Mouse (Mus musculus) kidney, postnatal 14 days (tissue): ENCODE measurements around the gene Tmem11.
"Not testable (repeated sequence)": the region's sequence is repeated elsewhere in the genome, so short reads cannot be mapped to it uniquely, and the experiment has no call there.

ENCODE experiments used
- DNase-seq: peaks from one replicate; pipeline ENCODE4 v3.0.0; 2022; ENCODE audit warnings: mixed read lengths

Tmem11 gene

DNA sequence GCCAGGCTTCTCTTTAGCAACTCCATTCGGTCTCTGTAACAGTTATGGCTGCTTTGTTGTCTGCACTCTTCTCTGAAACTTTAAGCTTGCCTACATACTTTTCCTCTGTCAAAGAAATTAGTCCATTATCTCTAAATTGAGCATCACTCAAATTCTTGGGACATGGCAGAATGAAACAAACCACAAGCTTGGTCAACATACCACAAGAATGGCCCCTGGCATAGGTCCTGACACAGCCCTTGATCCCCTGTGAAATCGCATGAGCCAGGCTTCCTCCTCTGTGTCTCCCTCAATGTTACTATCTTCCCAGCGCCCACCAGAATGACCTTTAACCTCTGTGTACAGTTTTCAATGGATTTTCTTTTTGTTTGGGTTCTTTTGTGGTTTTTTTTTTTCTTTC lies 3.3 kb upstream of the Tmem11 start:
- DNase-seq: no peak

DNA sequence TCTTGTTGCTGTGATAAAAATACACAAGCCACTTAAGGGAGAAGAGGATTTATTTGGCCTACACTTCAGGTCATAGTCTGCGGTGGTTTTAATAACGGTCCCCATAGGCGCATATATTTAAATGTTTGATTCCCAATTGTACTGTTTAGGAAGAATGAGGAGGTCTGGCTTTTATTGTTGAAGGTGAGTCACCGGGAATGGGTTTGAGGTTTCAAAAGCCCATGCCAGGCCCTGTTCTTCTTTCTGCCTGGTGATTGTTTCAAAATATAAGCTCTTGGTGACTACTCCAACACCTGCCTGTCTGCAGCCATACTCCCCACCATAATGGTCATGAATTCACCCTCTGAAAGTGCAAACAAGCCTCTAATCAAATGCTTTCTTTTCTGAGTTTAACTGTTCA lies 1.5 kb upstream of the Tmem11 start:
- no peak for DNase-seq

DNA sequence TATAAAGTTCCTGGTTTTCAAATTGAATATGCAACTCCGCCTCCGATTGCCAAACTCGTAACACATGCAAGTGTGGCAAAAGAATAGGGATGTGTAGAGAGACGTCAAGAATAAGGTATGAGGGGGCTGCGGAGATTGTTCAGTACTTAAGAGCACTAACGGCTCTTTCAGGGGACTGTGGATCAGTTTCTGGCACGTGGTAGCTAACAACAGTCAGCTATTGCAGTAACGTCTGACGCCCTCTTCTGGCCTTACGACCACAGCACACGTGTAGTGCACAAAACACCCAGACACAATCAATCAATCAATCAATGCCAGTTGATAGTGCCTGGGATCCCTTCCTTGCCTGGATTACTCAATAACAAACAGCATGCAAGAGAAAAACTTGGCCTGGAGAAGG lies 351 bp upstream of the Tmem11 start:
- DNase-seq: peak; percentile 63

DNA sequence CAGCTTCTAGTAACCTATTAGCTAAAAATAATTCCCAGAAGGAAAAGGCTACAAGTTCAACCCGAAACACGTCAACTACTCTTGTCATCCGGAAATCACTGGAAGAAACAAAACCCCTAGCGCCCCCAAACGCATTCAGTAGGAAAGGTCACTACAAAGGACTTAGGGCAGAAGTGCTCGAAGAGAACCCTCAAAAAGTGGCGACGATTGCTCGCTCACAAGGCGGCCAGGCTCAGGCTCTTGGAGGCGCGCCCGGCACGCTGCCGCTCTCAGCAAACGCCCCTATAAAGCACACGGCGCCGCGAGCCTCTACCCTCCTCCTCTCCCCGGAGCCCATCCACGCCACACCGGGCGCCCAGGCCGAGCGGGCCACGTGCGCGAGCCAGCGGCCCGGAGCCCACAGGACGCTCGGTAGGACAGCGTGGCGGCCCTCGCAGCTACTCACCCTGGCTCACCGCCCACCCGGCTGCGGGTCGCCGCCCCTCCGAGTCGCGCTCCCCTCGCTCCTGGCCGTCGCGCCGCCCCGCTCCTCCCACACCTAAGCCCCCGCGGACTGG lies 938 bp downstream of the Tmem11 start:
- DNase-seq: peak; percentile 74

DNA sequence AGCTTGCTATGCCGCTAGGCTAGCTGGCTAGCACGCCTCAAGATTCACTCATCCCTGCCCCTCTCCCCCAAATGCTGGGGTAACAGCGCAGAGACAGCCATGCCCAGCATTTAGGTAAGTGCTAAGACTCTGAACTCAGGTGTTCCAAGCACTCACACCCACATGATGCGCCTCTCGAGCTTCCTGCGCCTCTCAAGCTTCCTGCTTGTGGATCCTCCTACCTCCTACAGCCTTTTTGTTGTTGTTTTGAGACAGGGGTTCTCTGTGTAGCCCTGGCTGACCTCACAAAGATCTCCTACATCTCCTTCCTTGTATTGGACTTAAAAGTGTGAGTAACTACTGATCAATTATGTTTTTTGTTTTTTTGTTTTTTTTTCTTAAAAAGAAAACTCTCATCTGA lies 6.0 kb downstream of the Tmem11 start:
- DNase-seq: no peak

DNA sequence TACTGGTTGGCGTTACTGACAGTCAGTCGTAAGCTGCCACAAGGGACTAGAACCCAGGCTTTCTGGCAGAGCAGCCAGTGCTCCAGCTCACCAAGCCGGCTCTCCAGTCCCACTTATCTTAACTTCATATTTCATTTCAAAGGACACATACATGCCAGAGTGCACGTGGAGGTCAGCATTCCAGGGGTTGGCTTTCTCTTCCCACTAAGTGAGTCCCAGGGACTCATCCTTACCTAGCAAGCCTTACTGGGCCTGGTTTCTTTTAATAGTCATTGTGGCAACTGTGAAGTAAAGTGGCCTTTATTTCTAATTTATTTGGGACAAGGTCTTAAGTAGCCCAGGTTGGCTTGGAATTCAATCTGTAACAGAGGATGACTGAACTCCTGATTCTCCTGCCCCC lies 7.7 kb downstream of the Tmem11 start:
- DNase-seq: no peak

DNA sequence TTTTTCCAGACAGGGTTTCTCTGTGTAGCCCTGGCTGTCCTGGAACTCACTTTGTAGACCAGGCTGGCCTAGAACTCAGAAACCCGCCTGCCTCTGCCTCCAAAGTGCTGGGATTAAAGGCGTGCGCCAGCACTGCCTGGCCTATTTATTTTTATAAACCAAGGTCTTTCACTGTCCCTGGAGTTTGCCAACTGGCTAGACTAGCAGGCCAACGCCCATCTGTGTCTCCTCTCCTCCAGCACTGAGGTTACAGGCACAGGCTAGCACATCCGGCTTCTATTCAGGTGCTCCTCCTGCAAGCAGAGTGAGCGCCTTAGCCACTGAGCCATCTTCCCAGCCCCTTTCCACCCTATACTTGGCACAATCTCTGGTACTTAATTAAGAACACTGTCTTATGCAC lies 9.6 kb downstream of the Tmem11 start:
- DNase-seq: not testable (repeated sequence)

DNA sequence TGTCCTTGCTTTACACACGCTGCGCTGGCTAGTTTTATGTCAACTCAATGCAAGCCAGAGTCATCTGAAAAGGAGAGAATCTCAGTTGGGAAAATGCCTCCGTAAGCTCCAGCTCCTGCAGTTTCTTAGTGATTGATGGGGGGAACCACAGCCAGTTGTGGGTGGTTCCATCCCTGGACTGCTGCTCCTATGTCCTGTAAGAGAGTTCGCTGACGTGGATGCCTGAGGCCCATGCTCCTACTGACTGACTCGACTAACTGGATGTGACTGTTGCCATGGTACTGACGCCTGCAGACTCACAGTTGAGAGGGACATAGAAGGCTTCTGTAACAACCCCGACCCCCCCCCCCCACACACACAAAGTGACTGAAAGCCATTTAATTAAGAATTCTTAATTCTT lies 11.2 kb downstream of the Tmem11 start:
- peak; percentile 44 for DNase-seq

DNA sequence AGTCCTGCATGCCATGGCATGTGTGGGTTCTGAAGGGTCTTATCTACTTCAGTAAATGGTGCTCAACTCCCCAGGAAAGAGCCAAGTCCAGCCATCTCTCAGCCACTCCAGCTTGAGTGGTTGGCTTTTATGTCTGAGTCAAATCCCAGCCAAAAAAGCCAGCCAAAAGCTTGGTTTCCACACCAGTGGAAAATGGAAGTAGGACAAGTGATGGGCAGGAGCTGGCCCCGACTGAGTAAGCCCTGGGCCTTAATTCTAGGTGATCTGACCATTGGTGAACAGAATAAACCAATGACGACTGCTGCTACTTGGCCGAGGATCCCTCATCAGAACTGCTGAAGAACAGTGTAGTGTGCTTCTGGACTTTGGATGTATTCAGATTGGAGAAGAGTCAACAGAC lies 11.6 kb downstream of the Tmem11 start:
- no peak for DNase-seq

DNA sequence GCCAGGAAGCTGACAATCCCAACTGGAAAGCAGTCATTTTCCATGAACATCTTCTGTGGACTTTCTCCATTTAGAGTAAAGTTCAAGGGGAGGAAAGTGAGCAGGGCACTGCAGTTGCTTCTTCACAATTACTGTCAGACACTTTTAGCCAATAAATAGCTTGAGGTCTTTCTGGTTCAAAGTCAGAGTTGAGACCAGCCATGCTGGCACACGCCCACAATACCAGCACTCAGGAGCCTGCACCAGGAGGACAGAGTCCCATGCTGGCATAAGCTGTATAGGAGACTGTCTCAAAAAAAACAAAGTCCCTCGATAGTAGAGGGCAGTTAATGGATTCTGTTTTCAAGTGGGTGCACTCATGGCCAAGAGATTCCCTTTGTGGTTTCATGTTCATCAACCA lies 13.1 kb downstream of the Tmem11 start:
- DNase-seq: peak; percentile 60

DNA sequence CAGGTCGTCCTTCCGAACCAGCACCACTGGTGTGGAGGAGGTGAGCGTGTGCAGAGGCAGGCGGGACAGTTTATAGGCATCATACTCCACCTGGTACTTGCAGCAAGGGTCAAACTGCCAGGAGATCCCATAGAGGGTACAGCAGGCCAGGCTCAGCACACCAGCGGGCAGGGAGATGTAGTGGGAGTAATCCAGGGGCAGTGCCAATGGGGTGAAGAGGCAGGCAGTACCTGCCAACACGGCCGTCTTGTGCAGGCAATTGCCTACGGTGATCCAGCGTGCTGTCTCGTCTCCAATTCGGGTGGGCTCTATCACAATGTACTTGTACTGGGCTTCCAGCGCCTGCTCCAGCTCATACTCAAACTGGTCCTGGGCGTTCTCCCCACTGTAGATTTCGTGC lies 14.2 kb downstream of the Tmem11 start:
- no peak for DNase-seq

DNA sequence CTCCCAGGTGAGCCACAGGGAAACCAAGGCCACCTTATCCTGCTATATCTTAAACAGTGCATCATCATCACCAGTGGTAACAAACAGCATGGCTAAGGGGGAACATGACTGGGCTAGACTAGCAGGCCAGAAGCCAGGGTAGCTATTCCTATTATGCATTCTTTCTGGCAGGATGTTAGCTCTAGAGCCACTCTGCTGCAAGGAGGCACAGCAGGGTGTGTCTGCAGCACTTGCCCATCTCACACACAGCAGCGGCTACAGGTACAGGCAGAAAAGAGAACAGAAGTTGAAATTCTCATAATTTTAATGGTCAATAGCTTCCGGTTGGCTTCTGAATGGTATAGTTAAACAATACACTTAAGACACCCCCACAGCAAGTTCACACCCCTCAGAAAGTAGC lies 14.9 kb downstream of the Tmem11 start:
- no peak for DNase-seq

DNA sequence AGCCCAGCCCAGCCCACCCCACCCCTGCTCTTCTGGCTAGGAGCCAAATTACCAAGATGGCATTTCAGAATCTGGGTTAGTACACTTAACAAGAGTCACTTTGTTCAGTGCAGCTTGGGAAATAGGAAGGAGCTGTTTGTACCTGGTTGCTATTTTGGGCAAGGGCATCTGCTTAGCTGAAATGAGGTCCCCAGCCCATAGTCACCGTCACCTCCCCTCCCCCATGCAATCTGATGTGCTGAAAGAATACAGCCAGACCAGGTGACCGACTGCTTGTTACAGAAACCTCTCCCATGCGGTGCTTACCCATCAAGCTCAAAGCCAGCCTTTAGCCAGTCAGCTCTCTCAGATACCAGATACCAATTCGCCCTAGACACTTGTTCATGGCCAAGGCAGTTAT lies 15.9 kb downstream of the Tmem11 start:
- no peak for DNase-seq

DNA sequence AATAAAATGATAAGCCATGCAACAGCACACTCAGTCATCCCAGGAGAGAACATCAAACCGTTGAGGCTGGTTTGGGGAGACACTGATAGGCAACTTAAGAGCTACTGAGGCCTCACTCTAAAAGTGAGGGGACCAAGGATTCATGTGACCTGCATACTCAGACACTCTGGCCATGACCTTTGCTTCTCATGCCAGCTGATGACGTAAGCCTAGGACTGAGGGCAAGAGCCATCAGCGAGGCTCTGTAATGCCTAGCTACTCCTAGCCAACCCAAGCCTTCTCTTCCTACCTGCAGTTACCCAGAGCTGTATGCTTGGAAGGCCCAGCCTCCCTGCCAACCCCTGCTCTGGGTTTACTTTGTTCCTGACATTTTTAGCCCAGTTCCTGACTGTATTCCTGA lies 17.1 kb downstream of the Tmem11 start:
- no peak for DNase-seq

DNA sequence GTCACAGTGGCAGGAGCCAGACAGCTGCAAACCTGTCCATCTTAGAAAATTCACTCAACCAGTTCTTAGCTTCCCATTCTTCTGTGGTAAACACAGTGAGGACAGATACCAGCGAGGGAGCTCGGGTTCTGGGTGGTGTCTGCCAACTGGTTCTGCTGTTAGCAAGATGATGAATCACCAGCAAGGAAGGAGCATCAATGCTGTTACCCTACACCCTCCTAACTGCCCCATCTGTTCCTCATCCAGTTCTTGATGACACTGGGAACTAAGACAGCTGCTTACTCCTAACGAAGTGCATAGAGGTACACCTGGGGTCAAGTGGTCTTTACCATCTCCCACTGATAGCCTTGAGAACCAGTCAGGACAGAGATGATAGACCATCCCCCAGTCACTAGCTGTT lies 22.5 kb downstream of the Tmem11 start:
- no peak for DNase-seq

DNA sequence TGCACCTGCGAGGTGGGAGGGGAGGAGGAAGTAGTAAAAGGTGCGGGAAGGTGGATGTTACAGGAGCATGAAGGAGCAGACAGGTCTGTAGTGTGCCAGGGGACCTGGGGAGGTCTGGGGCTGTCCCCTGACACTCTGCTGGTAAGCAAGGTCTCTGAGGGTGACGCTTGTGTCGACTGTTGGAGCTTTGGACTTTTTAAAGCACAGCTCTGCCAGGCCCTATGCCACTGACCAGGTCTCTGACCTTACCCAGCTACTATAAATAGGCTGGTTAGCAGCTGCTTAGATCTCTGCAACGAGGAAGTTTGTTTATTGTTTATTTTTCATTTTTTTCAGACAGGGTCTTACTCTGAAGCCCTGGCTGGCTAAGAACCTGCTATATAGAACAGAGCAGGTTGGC lies 33.7 kb downstream of the Tmem11 start:
- no peak for DNase-seq

DNA sequence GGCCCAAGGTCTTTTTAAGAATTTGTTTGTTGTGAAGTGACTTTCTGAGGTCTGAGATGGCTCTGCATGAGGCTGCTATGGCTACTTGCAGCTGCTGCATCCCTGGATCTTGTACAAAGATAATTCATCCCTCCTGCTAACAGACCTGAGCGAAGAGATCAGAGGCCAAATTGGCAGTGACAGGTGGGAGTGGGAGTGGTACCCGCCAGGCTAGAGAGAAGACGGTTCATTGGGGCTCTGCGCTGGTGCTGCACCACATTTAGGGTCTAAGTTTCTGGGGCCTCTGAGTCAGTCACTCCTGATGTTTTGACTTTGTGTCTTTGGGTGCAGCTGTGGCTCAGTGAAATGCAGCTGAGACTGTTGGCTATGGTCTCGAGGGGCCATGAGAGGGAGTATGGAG lies 35.7 kb downstream of the Tmem11 start:
- no peak for DNase-seq

DNA sequence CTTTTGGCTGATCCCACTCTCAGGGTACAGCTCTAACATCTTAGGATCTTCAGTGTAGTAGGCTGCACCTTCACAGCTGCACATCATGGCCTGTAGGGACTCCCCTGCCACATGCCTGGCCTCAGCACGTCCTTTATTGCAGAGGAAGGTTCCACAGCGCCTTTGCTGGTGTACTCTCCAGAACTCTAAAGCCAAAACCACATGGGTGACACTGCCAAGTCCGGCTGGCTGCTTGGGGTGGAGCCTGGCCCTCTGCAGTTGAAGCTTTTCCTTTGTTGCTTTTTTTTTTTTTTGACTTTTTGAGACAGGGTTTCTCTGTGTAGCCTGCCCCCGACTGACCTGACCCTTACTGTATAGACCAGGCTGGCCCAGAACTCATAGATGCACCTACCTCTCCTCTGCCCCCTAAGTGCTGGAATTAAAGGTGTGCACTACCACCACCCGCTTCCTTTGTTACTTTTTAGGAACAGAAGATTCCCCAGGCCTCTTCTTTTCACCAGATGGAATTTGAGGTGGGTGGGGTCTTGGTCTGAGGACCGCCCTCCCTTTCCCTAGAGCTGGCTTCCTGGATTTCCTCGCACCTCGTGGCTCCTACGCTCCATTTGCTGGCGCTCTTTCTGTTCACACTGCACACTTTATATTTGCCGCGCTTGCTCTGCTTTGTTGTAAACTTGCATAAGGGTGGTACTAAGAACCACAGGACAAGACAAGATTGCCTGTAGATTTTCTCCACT lies 37.4 kb downstream of the Tmem11 start:
- no peak for DNase-seq

DNA sequence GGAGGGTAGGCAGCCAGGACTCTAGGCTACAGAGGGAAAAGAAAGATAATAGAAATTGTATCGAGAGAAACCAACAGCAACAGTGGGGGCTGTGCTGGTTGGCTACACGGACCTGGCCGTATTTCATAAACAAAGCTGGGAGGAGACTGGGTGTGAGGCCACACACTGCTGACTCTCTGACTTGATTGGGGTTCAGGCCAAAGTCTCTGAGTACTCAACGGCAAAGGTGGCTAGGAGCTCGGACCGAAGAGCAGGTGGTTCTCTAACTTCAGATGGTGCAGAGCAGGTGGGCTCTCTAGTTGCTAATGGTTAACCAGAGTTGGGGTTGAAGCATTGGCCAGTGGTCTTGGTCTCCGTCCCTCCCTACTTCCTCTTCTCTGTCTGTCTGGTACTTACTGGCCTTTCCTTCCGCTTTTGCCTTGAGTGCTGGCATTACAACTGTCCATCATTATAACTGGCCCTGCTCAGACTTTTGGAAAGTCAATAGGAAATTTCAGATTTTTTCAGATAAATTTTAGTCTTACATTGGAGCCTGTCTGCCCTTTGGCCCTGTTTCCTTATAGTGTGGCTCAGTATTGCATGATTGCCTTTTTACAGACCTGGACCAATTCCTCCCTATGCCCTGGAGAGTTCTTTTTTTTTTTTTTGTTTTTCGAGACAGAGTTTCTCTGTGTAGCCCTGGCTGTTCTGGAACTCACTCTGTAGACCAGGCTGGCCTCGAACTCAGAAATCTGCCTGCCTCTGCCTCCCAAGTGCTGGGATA lies 41.2 kb downstream of the Tmem11 start:
- DNase-seq: peak; percentile 31

DNA sequence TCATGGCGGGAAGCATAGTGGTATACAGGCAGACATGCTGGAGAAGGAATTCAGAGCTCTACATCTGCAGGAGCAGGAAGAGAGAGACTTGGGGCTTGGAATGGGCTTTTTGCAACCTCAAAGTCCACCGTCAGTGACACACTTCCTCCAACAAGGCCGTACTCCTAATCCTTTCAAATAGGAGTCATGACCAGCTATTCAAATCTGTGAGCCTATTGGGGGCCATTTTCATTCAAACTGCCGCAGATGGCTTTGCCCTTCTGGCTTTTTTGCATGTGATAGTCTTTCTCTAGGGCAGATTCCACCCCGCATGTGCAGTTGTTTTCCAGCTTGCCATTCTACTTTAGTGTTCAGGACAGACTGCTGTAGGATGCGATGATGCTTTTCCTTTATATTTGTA lies 42.2 kb downstream of the Tmem11 start:
- DNase-seq: no peak

DNA sequence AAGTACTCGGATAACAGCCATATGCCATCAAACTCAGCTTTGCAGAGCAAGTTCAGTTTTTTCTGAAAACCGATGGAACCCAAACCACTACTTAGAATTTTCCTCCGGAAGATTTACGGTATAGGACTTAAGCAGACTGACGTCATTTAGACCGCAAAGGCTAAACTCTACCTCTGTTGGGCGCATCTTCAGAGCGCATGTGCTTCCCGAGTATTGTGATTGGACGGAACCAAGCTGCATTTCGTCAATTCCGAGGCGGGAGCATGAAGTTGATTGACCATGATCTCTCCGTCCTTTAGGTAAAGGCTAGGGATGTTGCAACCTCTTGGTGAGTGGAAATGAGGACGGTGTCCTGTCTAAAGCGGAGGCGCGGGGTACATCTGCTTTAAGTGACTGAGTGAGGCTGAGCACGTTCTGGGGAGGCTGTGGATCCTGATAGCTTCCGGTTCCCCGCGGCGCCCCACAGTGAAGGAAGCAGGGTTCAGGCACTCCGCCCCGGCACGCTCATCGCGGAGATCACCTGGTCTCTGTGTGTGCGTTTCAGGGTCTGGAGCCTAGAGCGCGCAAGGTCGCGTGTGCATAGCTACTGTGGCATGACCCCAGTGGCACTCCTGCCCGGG lies 48.5 kb downstream of the Tmem11 start, which contains the start of gene Dhrs7b:
TSS of gene Dhrs7b (plus strand) at position 199 of the 620 bp plus-strand sequence.
- peak; percentile 93 for DNase-seq

DNA sequence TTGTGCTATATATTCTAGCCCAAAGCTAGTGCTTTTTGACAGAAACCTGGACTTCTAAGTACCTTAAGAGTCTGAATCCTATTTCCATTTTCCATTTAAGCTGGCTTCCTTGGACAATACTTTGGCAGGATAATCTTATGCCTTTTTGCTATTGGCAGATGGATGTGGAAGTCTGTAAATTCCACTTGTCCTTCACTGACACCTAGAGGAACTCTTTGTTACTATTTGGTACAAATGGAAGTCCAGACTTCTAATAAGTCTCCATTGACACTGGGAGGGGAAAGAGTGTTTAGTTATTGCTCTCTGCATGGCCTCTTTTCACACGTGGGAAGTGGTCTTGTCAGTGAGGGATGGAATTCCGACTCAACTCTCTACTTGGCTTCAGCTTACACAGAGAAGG lies 50.2 kb downstream of the Tmem11 start:
- DNase-seq: peak; percentile 27

DNA sequence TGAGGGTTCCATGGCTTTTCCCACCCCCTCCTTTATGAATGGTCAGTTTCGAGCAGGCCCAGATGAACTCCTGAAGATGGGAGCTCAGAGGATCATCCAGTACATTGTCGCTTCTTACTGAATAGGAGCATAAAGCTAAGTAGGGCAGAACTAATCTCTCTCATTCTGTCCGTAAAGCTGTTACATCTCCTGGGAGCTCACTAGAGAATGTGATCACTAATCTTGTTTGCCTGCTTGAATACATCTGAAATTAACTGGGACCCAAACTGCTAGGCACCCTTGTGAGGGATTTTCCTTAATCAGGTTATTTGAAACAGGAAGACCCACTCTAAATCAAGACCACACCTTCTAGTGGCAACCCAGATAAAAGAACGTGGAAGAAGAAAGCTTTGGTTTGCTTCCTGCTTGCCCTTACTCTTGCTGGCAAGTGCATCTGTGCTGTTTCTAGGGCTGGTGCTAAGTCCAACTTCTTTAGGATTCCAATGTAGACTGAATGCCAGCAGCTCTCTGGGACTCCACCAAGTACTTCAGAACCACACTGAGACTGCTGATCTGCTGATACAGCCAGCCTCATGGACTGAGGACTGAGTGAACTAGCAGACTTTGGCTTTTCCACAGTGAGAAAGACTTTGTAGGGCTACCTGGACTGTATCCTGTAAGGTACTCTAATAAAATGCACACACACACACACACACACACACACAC lies 51.7 kb downstream of the Tmem11 start:
- no peak for DNase-seq
